Mouse (Mus musculus) lung, adult 2 months (tissue): ENCODE measurements around the gene Efna3. TPM values are rescaled to one million over a fixed set of nuclear protein-coding genes. Genes with fewer than 3 reads are reported as not detected.

Experiments
- DNase-seq: peaks from one replicate; pipeline ENCODE4 v3.0.0; 2022
- H3K4me1 ChIP-seq: fragments of 200-500 bp; 2 replicates; pipeline ENCODE4 v1.6.1; 2011; ENCODE audit warnings: low read length; ENCODE audit not compliant: control insufficient read depth, insufficient read depth
- H3K4me3 ChIP-seq: fragments of 200-500 bp; replicated peaks from 2 replicates; pipeline ENCODE3; 2011; ENCODE audit warnings: low read depth, mild to moderate bottlenecking, control low read depth, low read length; ENCODE audit errors: extremely low read depth
- CTCF ChIP-seq: fragments of 200-500 bp; IDR thresholded peaks from 2 replicates; pipeline ENCODE4 v1.5.1; 2011; ENCODE audit warnings: mild to moderate bottlenecking, low read length, control low read depth; ENCODE audit not compliant: insufficient read depth
- POLR2A ChIP-seq: fragments of 200-500 bp; IDR thresholded peaks from 2 replicates; pipeline ENCODE4 v1.6.1; 2011; ENCODE audit warnings: low read depth, mild to moderate bottlenecking, control low read depth, low read length, borderline replicate concordance; ENCODE audit errors: extremely low read depth
- WGBS: fragments of 180-500 bp; shearing (Covaris S2); methylation state at CpG from one replicate; pipeline ENCODE4 v1.1.7; 2018; 5-methylcytosine and 5-hydroxymethylcytosine counted together
- polyA plus RNA-seq: library from polyadenylated mRNA; depleted of rRNA; stranded (reverse); fragments of >200 nt; gene quantifications from 2 replicates; pipeline ENCODE4 v1.2.3, GENCODE M21; 2012

Efna3 gene
- polyA plus RNA-seq, 1 experiment: 20.3 TPM

DNA sequence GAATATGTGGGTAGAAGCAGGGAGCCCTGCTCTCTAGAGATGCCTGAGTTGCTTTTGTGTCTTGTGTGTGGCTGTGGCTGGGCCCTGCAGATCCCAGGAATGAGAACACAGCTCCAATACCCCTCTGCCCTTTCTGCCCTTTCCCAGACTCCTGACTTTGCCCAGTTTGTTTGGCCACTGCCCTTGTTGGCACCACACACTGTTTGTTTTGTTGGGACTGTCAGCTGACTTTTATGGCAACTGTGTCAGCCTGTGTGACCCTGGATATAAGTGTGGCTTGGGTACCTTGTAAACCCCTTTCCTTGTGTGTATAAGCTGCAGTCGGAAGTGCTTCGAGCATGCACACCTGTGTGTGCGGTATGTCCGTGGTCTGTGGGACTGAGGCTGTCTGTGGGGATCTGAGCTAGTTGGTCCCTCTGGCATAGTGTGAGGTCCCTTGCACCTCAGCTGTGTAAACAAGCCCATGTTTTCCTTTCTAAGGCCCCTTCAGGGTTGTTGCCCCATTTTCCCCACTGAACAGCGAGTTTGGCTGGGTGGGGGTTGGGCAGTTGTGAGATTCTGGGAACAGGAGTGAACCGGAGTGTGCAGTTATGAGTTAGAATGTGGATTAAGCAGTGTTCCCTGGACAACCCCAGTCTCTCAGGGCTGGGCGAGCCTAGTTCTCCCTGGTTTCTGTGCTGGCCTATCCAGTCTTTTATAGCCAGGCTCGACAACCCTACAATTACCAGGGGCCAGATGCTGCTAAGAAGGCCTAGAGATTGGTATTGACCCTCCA, 17.0 kb downstream of the Efna3 start:
- TF ChIP-seq POLR2A (no peak), CTCF (no peak)
- WGBS: 67% methylated on average over 8 of the region's 8 CpGs
- DNase-seq: peak; percentile 28
- no peak overlapping the region for H3K4me3 ChIP-seq
- 0 out of 2 replicates have a peak, but pooled peaks cover 2% of the 10 kb centered on the region for H3K4me1 ChIP-seq

DNA sequence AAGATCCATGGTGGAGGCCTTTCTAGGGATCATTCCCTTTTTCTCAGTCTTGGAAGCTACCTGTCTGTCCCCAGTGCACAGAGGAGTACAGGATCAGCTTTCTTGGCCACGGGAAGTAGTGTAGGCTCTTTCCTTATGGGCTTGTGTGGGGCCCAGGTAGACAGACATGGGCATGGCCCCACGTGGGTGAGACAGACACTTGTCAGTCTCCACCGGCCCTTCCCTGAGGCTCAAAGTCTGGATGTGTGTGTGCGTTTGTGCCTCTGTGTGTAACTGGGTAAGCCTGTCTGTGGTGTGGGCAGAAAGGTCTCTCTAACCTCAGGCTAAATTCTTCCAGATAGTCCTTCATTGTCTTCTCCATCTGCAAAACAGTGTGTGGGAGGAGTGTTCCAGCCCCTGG, 17.7 kb downstream of the Efna3 start:
- TF ChIP-seq POLR2A: no peak
- no peak for TF ChIP-seq CTCF
- DNase-seq: no peak
- H3K4me3 ChIP-seq: no peak overlapping the region
- WGBS: 64% methylated on average over 4 of the region's 4 CpGs
- H3K4me1 ChIP-seq: 0 out of 2 replicates have a peak, but pooled peaks cover 2% of the 10 kb centered on the region

DNA sequence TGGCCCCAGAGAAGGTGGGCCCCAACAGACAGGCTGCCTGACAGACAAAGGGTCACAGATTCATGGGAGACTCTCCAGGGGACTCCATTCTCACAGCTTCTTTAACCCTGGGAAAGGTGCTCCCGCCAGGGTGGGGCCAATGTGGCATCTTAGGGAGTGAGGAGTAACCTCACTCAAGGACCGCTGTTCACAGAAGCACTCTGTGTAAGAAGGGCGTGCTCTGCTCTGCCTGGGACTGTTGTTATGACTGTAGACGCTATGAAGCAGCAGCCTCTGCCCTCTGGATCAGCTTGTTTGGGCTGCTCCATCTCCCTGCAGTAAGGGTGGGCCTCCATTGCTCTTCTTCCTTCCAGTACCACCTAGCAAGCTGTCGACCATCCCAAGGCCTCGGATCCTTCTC, 18.3 kb downstream of the Efna3 start:
- no peak for DNase-seq
- Histone ChIP-seq H3K4me1 (peaks cover 3% of the 10 kb centered on the region; the same call in 1 of the 2 replicates), H3K4me3 (no peak overlapping the region)
- TF ChIP-seq CTCF: no peak
- WGBS: 50% methylated on average over 6 of the region's 6 CpGs

DNA sequence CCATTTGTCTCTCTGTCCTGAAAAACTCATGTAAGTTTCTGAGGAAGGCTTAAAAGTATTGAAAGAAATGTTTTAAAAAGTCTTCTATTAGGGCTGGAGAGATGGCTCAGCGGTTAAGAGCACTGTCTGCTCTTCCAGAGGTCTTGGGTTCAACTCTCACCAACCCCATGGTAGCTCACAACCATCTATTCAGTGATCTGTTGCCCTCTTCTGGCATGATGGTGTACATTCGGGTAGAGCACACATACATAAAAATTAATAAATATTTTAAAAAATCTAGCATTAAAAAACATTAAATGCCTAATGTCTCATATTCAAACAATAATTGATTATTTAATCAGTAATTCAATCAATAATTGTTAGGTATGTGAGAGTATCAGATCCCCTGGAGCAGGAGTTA, 22.3 kb downstream of the Efna3 start:
- TF ChIP-seq CTCF (no peak), POLR2A (no peak)
- Histone ChIP-seq H3K4me3 (no peak overlapping the region), H3K4me1 (peaks cover 6% of the 10 kb centered on the region; the same call in 1 of the 2 replicates)
- no peak for DNase-seq
- 72% methylated on average over 2 of the region's 2 CpGs for WGBS

DNA sequence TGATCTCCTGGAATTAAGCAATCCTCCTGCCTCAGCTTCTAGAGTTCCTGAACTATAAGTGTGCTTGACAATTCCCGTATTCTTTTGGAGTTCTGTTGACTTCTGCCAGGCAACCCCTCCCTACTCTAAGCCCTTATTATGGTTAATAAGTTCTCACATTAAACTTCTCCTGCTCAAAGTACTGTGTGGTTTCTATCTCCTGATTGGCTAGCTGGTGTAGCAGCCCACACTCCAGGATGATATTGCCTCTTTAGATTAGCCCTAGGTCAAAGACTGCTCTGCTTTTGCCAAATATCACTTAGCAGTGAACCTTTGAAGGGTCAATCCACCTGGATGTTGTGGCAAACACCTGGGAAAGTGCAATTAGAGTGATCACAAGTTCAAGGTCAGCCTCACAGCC, 22.7 kb downstream of the Efna3 start:
- DNase-seq: no peak
- 37% methylated on average over 1 of the region's 1 CpGs for WGBS
- Histone ChIP-seq H3K4me1 (peaks cover 6% of the 10 kb centered on the region; the same call in 1 of the 2 replicates), H3K4me3 (no peak overlapping the region)
- TF ChIP-seq CTCF: no peak

DNA sequence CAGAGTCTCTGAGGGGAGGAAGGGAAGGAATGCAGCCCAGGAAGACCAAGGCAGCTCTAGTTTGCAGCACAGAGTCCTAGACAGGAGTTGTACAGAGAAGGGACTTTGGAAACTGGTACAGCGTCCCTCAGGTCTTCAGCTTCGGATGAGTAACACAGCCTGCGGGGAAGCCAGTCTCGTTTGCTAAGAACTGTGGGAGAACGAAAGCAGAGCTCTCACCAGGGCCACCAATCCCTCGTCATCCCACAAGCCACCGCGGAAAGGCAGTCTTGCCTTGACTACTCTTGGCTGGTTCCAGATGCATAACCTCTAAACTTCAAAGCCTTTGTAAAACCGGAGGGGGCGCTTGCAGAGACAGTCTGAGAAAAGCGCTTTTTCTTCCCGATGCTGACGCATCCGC, 23.3 kb downstream of the Efna3 start:
- WGBS: 6% methylated on average over 14 of the region's 14 CpGs
- no peak for TF ChIP-seq POLR2A
- TF ChIP-seq CTCF: no peak
- Histone ChIP-seq H3K4me1 (peaks cover 6% of the 10 kb centered on the region; the same call in 1 of the 2 replicates), H3K4me3 (peak overlapping the region; percentile 25)
- DNase-seq: no peak

DNA sequence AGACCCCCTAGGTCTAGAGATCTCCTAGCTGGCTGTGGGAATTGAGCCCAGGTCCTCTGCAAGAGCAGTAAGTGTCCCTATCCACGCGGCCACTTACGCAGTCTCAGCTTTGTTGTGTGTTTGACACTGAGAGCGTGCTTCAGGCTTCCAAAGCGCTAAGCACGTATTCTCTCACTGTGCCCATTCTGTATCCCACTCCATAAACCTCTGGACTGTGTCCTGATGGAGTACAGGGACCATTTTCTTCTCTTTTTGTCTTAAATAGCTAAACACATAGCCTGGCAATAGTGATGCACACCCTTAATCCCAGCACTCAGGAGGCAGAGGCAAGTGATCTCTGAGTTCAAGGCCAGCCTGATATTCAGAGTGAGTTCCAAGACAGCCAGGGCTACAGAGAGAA, 23.9 kb downstream of the Efna3 start:
- Histone ChIP-seq H3K4me1 (peaks cover 6% of the 10 kb centered on the region; the same call in 1 of the 2 replicates), H3K4me3 (no peak overlapping the region)
- WGBS: 87% methylated on average over 6 of the region's 6 CpGs
- no peak for DNase-seq
- TF ChIP-seq POLR2A (no peak), CTCF (no peak)

DNA sequence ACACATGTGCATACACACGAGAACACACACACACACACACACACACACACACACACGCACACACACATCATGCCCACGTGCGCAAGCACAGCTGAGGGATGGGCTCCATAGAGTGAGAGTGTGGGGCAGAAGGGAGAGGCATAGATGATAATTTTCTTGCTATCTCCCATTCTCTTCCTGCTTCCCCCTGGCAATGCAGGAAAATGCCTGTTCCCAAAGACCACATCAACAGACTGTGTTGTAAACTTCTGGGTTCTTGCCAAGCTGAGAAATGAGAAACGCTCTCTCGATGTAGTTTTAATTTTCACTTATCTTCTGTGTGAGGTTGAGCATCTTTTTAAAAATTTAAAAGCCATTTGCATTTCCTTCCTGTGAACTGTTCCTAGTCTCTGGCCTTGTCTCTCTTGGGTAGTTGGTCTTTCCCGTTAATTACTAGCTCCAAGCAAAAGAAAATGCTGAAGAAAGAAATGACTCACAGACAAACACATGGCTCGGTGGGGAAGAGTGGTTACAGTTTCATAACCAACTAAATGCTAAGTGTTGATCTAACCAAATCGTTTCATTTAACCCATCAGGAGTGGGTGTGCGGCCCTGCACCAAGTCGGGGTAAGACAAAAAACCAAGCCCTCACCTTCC, 25.9 kb downstream of the Efna3 start:
- DNase-seq: no peak
- TF ChIP-seq CTCF (no peak), POLR2A (no peak)
- WGBS: 60% methylated on average over 11 of the region's 11 CpGs
- Histone ChIP-seq H3K4me1 (peaks cover 6% of the 10 kb centered on the region; the same call in 1 of the 2 replicates), H3K4me3 (no peak overlapping the region)

DNA sequence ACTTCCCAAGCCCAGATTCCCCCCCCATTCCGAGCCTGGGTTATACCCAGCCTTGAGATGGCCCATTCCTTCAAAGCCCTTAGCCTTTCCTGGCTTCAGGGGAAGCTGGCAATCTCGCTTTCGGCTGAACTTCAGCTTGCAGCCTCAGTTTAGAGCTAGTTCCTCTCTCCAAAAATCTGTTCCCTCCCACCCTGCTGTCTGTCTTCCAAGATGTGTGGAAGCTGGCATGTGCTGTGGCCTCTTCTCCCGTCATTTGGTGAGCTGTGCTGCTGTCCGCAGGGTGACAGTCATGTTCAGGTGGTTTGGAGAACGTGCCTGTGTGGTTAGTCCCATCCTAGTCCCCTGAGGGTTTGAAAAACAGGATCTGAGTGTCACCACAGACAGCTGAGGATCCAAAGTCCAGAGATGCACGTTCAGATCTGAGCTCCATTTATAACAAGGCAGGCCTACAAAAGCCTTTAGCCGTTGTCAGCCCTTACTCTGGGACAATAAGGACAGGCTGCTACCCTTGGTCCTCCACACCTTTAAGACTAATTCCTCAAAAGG, 27.0 kb downstream of the Efna3 start:
- no peak overlapping the region for H3K4me3 ChIP-seq
- 77% methylated on average over 8 of the region's 8 CpGs for WGBS
- no peak for DNase-seq
- peaks cover 6% of the 10 kb centered on the region; the same call in 1 of the 2 replicates for H3K4me1 ChIP-seq
- TF ChIP-seq CTCF: no peak
- no peak for TF ChIP-seq POLR2A
